Mouse (Mus musculus): ENCODE measurements around the gene Gm10642. TPM values are rescaled to one million over a fixed set of nuclear protein-coding genes. Genes with fewer than 3 reads are reported as not detected.

Gene Gm10642
- polyA plus RNA-seq, 1 experiment from 2014 or later = 0.30 TPM

Other genes starting within 250 kb of the Gm10642 start
- gene Ccnb2, start 234.7 kb upstream of the Gm10642 start, polyA plus RNA-seq (2016; fragmentation: Nextera tagmentation; extraction: Ambion mirVana) = 226 and 234 TPM in 2 replicates
- 27.7 and 29.2 TPM in 2 replicates for gene Rnf111, start 152.5 kb upstream of the Gm10642 start, polyA plus RNA-seq (2016; fragmentation: Nextera tagmentation; extraction: Ambion mirVana)
- gene Sltm, start 113.5 kb upstream of the Gm10642 start, polyA plus RNA-seq (2016; fragmentation: Nextera tagmentation; extraction: Ambion mirVana) = 61.0 and 61.7 TPM in 2 replicates
- gene Mindy2, start 923 bp downstream of the Gm10642 start, polyA plus RNA-seq (2016; fragmentation: Nextera tagmentation; extraction: Ambion mirVana) = 3.7 and 4.2 TPM in 2 replicates
- 60.6 and 63.5 TPM in 2 replicates for gene Adam10, start 22.7 kb downstream of the Gm10642 start, polyA plus RNA-seq (2016; fragmentation: Nextera tagmentation; extraction: Ambion mirVana)

Measured in forebrain, embryonic 10.5 days (tissue).